Mouse (Mus musculus) T-cell, adult 2 months (primary cell): ENCODE data around the gene Gm20671.
"Not testable (repeated sequence)": the region's sequence is repeated elsewhere in the genome, so short reads cannot be mapped to it uniquely, and the experiment has no call there.

Source experiments
- DNase-seq: peaks from one replicate; pipeline ENCODE4 v3.0.0; 2022; ENCODE audit warnings: low spot score

Gene Gm20671

GRCm38 (mm10) chr5:32827009-32827408 is at the start of gene Gm20671:
Gene Gm20671, minus strand, starts transcription at chr5:32827109.
- no peak for DNase-seq

DNA sequence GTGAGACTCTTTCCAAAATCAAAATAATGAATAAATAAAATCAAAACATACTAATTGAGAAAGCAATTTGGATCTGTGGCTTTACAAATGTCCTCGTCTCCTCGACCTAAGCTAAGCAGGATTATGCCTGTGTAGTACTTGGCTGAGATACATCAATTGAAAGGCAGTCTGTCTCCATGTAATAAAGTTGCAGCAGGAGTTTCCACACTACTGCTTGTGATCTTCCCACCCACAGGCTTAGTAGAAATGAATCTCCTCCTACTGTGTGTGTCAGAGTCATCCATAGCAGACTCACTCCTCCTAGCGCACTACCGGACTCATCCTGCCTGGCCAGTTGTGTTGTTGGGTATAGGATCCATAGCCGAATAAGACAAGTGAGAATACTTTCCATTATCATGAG is 45.4 kb upstream of the Gm20671 start:
- DNase-seq: no peak

GRCm38 (mm10) chr5:32869389-32870024 is 42.6 kb upstream of the Gm20671 start:
- no peak for DNase-seq

DNA sequence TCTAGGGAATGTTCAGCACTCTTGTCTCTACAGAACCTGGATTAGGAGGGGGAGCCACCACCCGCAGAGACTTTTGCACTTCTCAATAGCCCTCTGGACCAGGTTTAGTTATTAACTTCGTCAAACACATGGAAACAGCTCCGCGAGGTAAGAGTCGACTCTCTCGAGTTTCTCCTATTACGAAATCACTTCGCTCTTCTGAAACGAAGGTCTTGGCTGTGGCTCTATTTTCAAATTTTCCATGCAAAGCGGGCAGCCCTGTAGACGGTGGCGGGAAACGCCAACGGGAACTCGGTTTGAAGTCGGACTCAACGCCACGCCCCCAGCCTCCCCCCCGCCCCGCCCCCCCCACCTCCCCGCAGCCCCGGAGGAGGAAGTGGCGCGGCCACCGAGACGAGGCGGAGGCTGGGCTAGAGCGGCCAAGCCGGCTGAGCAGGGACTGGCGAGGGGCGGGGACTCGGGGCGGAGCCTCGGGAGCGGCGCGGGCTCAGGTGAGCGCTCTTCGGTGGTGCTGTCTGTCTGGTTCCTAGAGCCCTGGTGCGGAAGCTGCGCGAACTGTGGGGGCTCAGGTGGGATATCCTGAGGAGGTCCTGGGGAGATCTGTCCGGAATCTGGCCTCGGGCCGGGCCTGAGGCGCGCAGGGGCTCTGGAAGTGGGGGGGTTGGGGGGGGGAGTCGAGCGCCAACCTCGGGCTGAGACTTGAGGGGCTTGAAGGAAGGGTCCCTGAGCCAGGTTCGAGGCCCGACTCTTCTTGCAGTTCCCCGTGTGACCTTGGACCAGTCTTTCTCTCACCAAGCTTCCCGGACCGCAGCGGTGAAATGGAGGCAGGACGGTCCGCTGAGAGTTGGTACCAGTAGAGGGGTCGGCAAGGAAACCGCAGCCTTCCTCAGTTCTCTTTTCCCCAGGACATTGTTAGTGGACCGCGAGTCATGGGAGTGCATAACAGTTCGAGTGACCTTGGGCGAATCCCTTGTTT is 36.6 kb upstream of the Gm20671 start, which contains the start of gene Depdc5:
Gene Depdc5, plus strand, starts transcription at position 449 of the 976 bp plus-strand sequence.
- DNase-seq: peak; percentile 96

DNA sequence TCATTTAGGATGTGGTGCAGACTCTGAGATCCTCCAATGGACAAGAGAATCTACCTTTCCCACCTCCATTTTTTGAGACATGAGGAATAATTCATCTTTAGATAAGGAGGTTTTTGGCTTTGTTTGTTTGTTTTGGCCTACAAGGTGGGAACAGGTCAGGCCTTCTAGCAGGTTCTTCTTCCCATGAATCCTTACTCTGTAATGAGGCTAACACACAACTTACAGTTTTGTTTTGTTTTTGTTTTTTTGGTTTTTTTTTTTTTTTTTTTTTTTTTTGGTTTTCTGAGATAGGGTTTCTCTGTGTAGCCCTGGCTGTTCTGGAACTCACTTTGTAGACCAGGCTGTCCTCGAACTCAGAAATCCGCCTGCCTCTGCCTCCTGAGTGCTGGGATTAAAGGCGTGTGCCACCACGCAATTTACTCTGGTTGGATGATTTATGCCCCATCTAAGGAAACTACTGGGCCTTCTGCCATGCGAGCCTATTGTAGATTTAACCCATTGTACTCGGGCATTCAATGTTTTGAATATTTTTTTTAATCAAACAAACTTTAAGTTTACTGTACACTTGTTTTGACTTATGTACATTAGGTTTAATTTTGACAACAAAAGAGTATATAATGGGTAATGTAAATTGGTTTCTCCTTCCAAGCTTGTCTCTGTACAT is 35.7 kb upstream of the Gm20671 start:
- DNase-seq: no peak

- DNase-seq: no peak
These were observed 34.2 kb upstream of the Gm20671 start for GRCm38 (mm10) chr5:32861082-32861481.

DNA sequence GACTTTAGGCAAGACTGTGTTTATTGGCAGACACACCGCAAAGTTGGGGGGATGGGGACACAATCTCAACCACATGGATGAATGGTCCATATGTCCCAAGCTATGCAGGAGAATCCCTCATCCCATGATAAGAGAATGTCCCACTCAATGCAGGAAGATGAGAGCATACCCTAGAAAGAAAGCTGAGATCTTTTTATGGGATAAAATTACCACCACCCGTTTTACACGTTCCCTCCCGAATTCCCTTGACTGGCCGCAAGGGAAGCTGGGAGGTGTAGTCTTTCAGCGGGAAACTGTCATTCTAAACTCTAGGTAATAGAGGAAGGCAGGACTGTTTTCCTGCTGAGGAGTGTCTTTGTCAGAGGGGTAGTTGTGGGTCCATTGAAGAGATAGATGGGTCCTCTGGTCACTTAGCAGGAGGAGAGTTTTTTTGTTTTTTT is 30.9 kb upstream of the Gm20671 start:
- DNase-seq: peak; percentile 19

GRCm38 (mm10) chr5:32855274-32855673 is 28.4 kb upstream of the Gm20671 start:
- not testable (repeated sequence) for DNase-seq

- no peak for DNase-seq
These were observed 27.9 kb upstream of the Gm20671 start for GRCm38 (mm10) chr5:32854818-32855217.

- peak; percentile 98 for DNase-seq
These were observed 27.0 kb upstream of the Gm20671 start, which contains the start of gene Prr14l for GRCm38 (mm10) chr5:32853731-32854507. Gene Prr14l, minus strand, starts transcription at chr5:32854256.

GRCm38 (mm10) chr5:32852026-32852425 is 25.1 kb upstream of the Gm20671 start:
- DNase-seq: no peak

DNA sequence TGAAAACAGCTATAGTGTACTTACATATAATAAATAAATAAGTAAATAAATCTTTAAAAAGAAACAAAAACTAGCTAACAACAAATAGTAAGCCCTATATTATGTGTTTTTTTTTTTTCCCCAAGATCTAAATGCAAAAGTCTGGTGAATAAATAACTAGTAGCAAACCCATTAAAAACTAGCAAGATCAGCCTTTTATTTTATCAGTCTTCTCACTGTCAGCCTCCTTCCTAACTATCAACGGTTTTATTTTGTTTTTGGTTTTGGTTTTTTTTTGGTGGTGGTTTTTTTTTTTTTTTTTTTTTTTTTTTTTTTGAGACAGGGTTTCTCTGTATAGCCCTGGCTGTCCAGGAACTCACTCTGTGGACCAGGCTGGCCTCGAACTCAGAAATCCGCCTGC is 22.7 kb upstream of the Gm20671 start:
- not testable (repeated sequence) for DNase-seq

GRCm38 (mm10) chr5:32849178-32849577 is 22.3 kb upstream of the Gm20671 start:
- DNase-seq: no peak

DNA sequence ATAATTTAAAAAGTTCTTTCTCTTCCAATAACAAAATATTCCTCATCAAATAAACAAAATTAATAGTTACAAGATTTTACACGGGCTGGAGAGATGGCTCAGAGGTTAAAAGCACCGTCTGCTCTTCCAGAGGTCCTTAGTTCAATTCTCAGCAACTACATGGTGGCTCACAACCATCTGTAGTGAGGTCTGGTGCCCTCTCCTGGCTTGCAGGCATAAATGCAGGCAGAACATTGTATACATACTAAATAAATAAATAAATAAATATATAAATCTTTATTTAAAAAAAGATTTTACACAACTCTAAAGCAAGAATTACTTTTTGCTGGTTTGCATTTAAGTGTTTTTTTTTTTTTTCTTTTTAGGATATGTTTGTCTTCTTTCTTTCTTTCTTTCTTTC is 13.1 kb upstream of the Gm20671 start:
- DNase-seq: peak; percentile 8

DNA sequence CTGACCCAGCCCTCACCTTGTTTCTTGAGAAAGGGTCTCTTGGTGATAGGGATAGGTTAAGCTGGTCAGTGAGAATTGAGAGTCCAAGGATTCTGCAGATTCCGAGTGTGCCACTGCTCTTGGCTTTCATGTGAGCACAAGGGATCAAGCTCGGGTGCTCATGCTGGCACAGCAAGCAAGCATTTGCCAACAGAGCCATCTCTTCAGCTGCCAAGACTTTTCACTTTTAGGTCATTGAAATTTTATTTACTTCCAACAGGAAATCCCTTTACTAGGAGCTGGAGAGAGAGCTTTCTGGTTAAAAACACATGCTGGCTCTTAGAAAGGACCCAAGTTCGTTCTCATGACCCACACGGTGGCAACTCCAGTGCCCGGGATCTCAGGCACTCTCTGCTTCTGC is 10.1 kb upstream of the Gm20671 start:
- DNase-seq: no peak

- no peak for DNase-seq
These were observed 7.6 kb upstream of the Gm20671 start for GRCm38 (mm10) chr5:32834497-32834896.

DNA sequence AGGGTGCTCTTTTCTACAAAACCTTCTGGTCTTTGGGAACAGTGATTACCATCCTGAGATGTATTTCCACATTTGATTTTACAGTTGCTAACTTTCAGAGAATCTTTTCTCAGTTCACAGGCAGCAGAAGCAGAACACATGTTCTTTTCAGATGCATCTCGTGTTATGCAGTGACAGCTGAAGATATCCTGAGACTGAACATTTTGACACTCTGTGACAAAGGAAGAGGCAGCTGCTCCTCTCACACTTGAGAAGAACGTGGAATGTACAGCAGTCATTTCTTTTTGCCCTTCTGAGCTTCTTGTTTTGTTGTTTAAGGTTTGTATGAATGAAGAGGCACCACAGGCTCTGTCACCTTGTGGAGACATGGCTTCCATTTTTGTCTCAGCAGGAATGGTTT is 3.1 kb upstream of the Gm20671 start:
- no peak for DNase-seq

DNA sequence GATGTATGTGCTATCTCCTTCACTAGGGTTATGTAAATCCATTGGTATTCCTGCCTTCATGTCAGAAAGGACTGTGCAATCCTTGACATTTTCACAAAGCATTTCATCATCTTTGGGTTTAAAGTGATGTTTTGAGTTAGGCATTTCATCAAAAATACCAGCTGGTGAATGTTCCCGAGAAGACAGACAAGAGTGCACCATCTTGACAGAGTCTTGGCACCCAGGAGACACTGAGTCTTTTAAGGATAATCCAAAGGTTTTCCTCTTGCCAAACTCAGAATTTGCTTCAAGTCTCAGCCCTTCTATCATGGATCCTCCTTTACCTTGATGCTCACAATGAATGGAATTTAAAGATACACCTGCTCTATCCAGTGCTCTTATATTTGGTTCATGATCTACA is 1.9 kb upstream of the Gm20671 start:
- not testable (repeated sequence) for DNase-seq

DNA sequence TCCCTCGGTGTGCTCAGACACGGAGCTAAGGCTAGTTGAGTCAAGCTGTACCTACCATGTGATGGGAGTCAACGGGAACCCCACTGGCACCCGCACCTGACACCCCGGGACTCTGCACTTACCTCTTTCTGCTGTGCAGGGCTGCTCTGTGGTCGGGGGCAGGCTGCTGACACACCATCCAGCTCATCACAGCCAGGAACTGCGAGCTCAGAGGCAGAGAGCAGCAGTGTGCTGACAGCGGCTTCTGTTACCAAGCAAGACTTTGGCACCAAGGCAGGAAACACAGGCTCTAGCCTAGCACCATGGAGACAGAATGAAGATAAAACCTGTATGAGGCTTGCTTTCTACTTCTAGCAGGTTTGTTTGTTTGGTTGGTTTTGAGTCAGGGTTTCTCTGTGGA is 6.4 kb downstream of the Gm20671 start:
- DNase-seq: no peak

GRCm38 (mm10) chr5:32815396-32815795 is 11.5 kb downstream of the Gm20671 start:
- no peak for DNase-seq

- not testable (repeated sequence) for DNase-seq
These were observed 40.5 kb downstream of the Gm20671 start for GRCm38 (mm10) chr5:32786454-32786853.
